15 mouse cellular contexts compared by ENCODE assay signal in genomic region chr6:125344084-125344483, GRCm38 (mm10). TPM values are rescaled to one million over a fixed set of nuclear protein-coding genes. Genes with fewer than 3 reads are reported as not detected.
A peak's percentile ranks its signal among the peaks of the same experiment; 100 is the strongest.
DNase-seq lines count a peak whose midpoint lies in the region; ATAC-seq and TF ChIP-seq lines count a peak whose summit lies in the region.
"Had no signal": no experiment of that assay in that cellular context is flagged by ENCODE, and none has a peak within 500 bp of the region (broad histone marks: within the 10 kb centered on the region; RNA-seq: fewer than 3 reads in every experiment).

No protein-coding gene starts in this region.

- H3K27ac ChIP-seq in forebrain, embryonic 10.5 days, result 0 out of 2 replicates have a peak overlapping the region, but pooled peaks have one; percentile 16
- no peak overlapping the region for H3K27ac ChIP-seq in forebrain, embryonic 11.5 days (ENCODE audit: low read depth, low read length)
- peak overlapping the region; percentile 41; the same call in 1 of the 2 replicates for H3K27ac ChIP-seq in liver, embryonic 15.5 days (replicated peaks)
- H3K27ac ChIP-seq in liver, embryonic 11.5 days (ENCODE audit: low read depth, low read length), result no peak overlapping the region
- H3K27ac ChIP-seq in small intestine, adult 2 months (ENCODE audit: insufficient read depth, low read depth, low read length), result 0 out of 2 replicates have a peak overlapping the region, but pooled peaks have one; percentile 9

- no peak for DNase-seq in forebrain, embryonic 10.5 days (ENCODE audit: extremely low spot score, low spot score)
- DNase-seq in forebrain, embryonic 11.5 days (ENCODE audit: low spot score), result no peak
- DNase-seq in liver, embryonic 11.5 days (ENCODE audit: low spot score), result no peak
- DNase-seq in kidney, postnatal 10 days, result peak; percentile 43
- DNase-seq in cerebellum, adult 9-11 months, result no peak
- DNase-seq in adrenal gland, adult 2 months, result no peak
- DNase-seq: cerebellum, adult 8-10 months; right cerebral cortex, postnatal 14 days; thymus, postnatal 25 days had no signal

- H3K4me2 ChIP-seq in forebrain, embryonic 11.5 days (ENCODE audit: low read depth, low read length, severe bottlenecking), result no peak overlapping the region
- H3K4me2 ChIP-seq in liver, embryonic 15.5 days, result no peak overlapping the region; the same call in 1 of the 2 replicates
- H3K4me2 ChIP-seq in liver, embryonic 11.5 days, result no peak overlapping the region

- TF ChIP-seq POLR2A in small intestine, adult 2 months (IDR thresholded peaks at IDR 0.05; ENCODE audit: low read depth, low read length), result no peak; the same call in 1 of the 2 replicates

- ATAC-seq in forebrain, embryonic 11.5 days (replicated peaks; ENCODE audit: low FRiP score), result no peak
- ATAC-seq in liver, embryonic 15.5 days (ENCODE audit: insufficient read depth), result no peak
- ATAC-seq in liver, embryonic 11.5 days (replicated peaks; ENCODE audit: low FRiP score), result no peak

- no peak overlapping the region for H3K9ac ChIP-seq in forebrain, embryonic 11.5 days (ENCODE audit: low read length)
- H3K9ac ChIP-seq in liver, embryonic 15.5 days, result no peak overlapping the region
- no peak overlapping the region for H3K9ac ChIP-seq in liver, embryonic 11.5 days (ENCODE audit: low read depth, low read length)

- WGBS in forebrain, embryonic 10.5 days, result 38% methylated on average over 8 of the region's 8 CpGs
- WGBS in forebrain, embryonic 11.5 days, result 43% methylated on average over 8 of the region's 8 CpGs
- WGBS in liver, embryonic 15.5 days (ENCODE audit: insufficient replicate concordance), result 58% methylated on average over 8 of the region's 8 CpGs
- WGBS in liver, embryonic 11.5 days, result 51% methylated on average over 8 of the region's 8 CpGs
- 23% methylated on average over 8 of the region's 8 CpGs for WGBS in small intestine, adult 2 months

- no peak overlapping the region for H3K4me3 ChIP-seq in forebrain, embryonic 10.5 days
- no peak overlapping the region for H3K4me3 ChIP-seq in forebrain, embryonic 11.5 days (ENCODE audit: low read depth, low read length)
- H3K4me3 ChIP-seq in liver, embryonic 15.5 days (replicated peaks), result no peak overlapping the region
- H3K4me3 ChIP-seq in liver, embryonic 11.5 days (ENCODE audit: low read depth, low read length), result no peak overlapping the region
- no peak overlapping the region for H3K4me3 ChIP-seq in small intestine, adult 2 months (ENCODE audit: low read depth, low read length)

- peaks cover 55% of the 10 kb centered on the region for H3K4me1 ChIP-seq in forebrain, embryonic 10.5 days
- peaks cover 2% of the 10 kb centered on the region; the same call in 1 of the 2 replicates for H3K4me1 ChIP-seq in forebrain, embryonic 11.5 days (replicated peaks; ENCODE audit: control insufficient read depth, insufficient read depth, low read length)
- peaks cover 51% of the 10 kb centered on the region for H3K4me1 ChIP-seq in liver, embryonic 15.5 days (replicated peaks)
- peaks cover 28% of the 10 kb centered on the region for H3K4me1 ChIP-seq in liver, embryonic 11.5 days (replicated peaks; ENCODE audit: control insufficient read depth, insufficient read depth, low read length)
- H3K4me1 ChIP-seq in small intestine, adult 2 months (ENCODE audit: control insufficient read depth, insufficient read depth, insufficient read length, low read length), result peaks cover 45% of the 10 kb centered on the region

- no peak for TF ChIP-seq CTCF in small intestine, adult 2 months (IDR thresholded peaks at IDR 0.05; ENCODE audit: extremely low read depth, insufficient read length, insufficient replicate concordance, low read depth, low read length)

- H3K9me3 ChIP-seq in forebrain, embryonic 10.5 days, result no peaks in the 10 kb centered on the region
- no peaks in the 10 kb centered on the region for H3K9me3 ChIP-seq in forebrain, embryonic 11.5 days (ENCODE audit: control insufficient read depth, low read length)
- no peaks in the 10 kb centered on the region for H3K9me3 ChIP-seq in liver, embryonic 15.5 days (replicated peaks)
- no peaks in the 10 kb centered on the region for H3K9me3 ChIP-seq in liver, embryonic 11.5 days (ENCODE audit: control insufficient read depth, low read length)

- peaks cover 26% of the 10 kb centered on the region for H3K27me3 ChIP-seq in forebrain, embryonic 10.5 days (ENCODE audit: poor library complexity, severe bottlenecking)
- H3K27me3 ChIP-seq in forebrain, embryonic 11.5 days (ENCODE audit: control insufficient read depth, insufficient read depth, low read length), result 0 out of 2 replicates have a peak, but pooled peaks cover 2% of the 10 kb centered on the region
- 0 out of 2 replicates have a peak, but pooled peaks cover 7% of the 10 kb centered on the region for H3K27me3 ChIP-seq in liver, embryonic 15.5 days
- H3K27me3 ChIP-seq in liver, embryonic 11.5 days (replicated peaks; ENCODE audit: control insufficient read depth, insufficient read depth, low read length), result no peaks in the 10 kb centered on the region
- H3K27me3 ChIP-seq in small intestine, adult 2 months (ENCODE audit: control insufficient read depth, insufficient read depth, low read length), result no peaks in the 10 kb centered on the region

- H3K36me3 ChIP-seq in forebrain, embryonic 10.5 days (replicated peaks), result no peaks in the 10 kb centered on the region
- H3K36me3 ChIP-seq in forebrain, embryonic 11.5 days (ENCODE audit: control insufficient read depth, insufficient read depth, low read length), result no peaks in the 10 kb centered on the region
- no peaks in the 10 kb centered on the region for H3K36me3 ChIP-seq in liver, embryonic 15.5 days (replicated peaks)
- H3K36me3 ChIP-seq in liver, embryonic 11.5 days (ENCODE audit: control insufficient read depth, insufficient read depth, low read length), result no peaks in the 10 kb centered on the region
- no peaks in the 10 kb centered on the region for H3K36me3 ChIP-seq in small intestine, adult 2 months (ENCODE audit: control insufficient read depth, insufficient read depth, low read length)

RNA-seq across cellular contexts. Expression of gene Tnfrsf1a, which starts 5.1 kb away (rescaled TPM):
- polyA plus RNA-seq in forebrain, embryonic 10.5 days (2016; fragmentation: Nextera tagmentation; extraction: Ambion mirVana), result 24.1 and 24.4 TPM in 2 replicates
- 24.0 and 25.9 TPM in 2 replicates for polyA plus RNA-seq in forebrain, embryonic 11.5 days (2014; fragmentation: Nextera tagmentation; extraction: Ambion mirVana)
- polyA plus RNA-seq in liver, embryonic 15.5 days (2015; fragmentation: Nextera tagmentation; extraction: Ambion mirVana), result 29.4 and 31.0 TPM in 2 replicates
- polyA plus RNA-seq in liver, embryonic 11.5 days (2014; fragmentation: Nextera tagmentation; extraction: Ambion mirVana), result 37.0 and 38.0 TPM in 2 replicates
- 90.5 and 207 TPM in 2 replicates for polyA plus RNA-seq in small intestine, adult 2 months (2012; rRNA removed)
- total RNA-seq in adrenal gland, adult 2 months (2021), result 100 to 1,000 TPM; 208 to 308 TPM
- polyA plus RNA-seq in adrenal gland, adult 2 months (2012; rRNA removed), result 284 and 368 TPM in 2 replicates

RNA-seq across cellular contexts. Expression of gene Scnn1a, which starts 23.6 kb away (rescaled TPM):
- polyA plus RNA-seq in forebrain, embryonic 10.5 days (2016; fragmentation: Nextera tagmentation; extraction: Ambion mirVana), result 0.20 and 0.30 TPM in 2 replicates
- polyA plus RNA-seq in forebrain, embryonic 11.5 days (2014; fragmentation: Nextera tagmentation; extraction: Ambion mirVana), result 0.21 and 0.28 TPM in 2 replicates
- polyA plus RNA-seq in liver, embryonic 15.5 days (2015; fragmentation: Nextera tagmentation; extraction: Ambion mirVana), result 0.64 and 0.79 TPM in 2 replicates
- 0.55 and 0.74 TPM in 2 replicates for polyA plus RNA-seq in liver, embryonic 11.5 days (2014; fragmentation: Nextera tagmentation; extraction: Ambion mirVana)
- 11.7 and 11.9 TPM in 2 replicates for polyA plus RNA-seq in small intestine, adult 2 months (2012; rRNA removed)
- 1 to 10 TPM; 1.2 to 1.7 TPM for total RNA-seq in adrenal gland, adult 2 months (2021)
- 1.9 and 2.5 TPM in 2 replicates for polyA plus RNA-seq in adrenal gland, adult 2 months (2012; rRNA removed)
- total RNA-seq: MEL had no signal

RNA-seq across cellular contexts. Expression of gene Ltbr, which starts 30.4 kb away (rescaled TPM):
- 16.1 and 17.2 TPM in 2 replicates for polyA plus RNA-seq in forebrain, embryonic 10.5 days (2016; fragmentation: Nextera tagmentation; extraction: Ambion mirVana)
- 15.6 and 16.6 TPM in 2 replicates for polyA plus RNA-seq in forebrain, embryonic 11.5 days (2014; fragmentation: Nextera tagmentation; extraction: Ambion mirVana)
- 20.6 and 25.1 TPM in 2 replicates for polyA plus RNA-seq in liver, embryonic 15.5 days (2015; fragmentation: Nextera tagmentation; extraction: Ambion mirVana)
- polyA plus RNA-seq in liver, embryonic 11.5 days (2014; fragmentation: Nextera tagmentation; extraction: Ambion mirVana), result 30.1 and 34.7 TPM in 2 replicates
- 122 and 167 TPM in 2 replicates for polyA plus RNA-seq in small intestine, adult 2 months (2012; rRNA removed)
- 10 to 100 TPM; 75.1 to 78.7 TPM for total RNA-seq in adrenal gland, adult 2 months (2021)
- polyA plus RNA-seq in adrenal gland, adult 2 months (2012; rRNA removed), result 179 and 206 TPM in 2 replicates

RNA-seq across cellular contexts. Expression of gene Plekhg6, which starts 36.5 kb away (rescaled TPM):
- 0.07 TPM in 2 replicates for polyA plus RNA-seq in forebrain, embryonic 10.5 days (2016; fragmentation: Nextera tagmentation; extraction: Ambion mirVana)
- polyA plus RNA-seq in forebrain, embryonic 11.5 days (2014; fragmentation: Nextera tagmentation; extraction: Ambion mirVana), result 0.12 and 0.19 TPM in 2 replicates
- polyA plus RNA-seq in liver, embryonic 15.5 days (2015; fragmentation: Nextera tagmentation; extraction: Ambion mirVana), result 0.70 and 0.86 TPM in 2 replicates
- 0.30 and 0.35 TPM in 2 replicates for polyA plus RNA-seq in liver, embryonic 11.5 days (2014; fragmentation: Nextera tagmentation; extraction: Ambion mirVana)
- 26.0 and 66.6 TPM in 2 replicates for polyA plus RNA-seq in small intestine, adult 2 months (2012; rRNA removed)
- under 1 TPM in 1 of 2 experiments, not detected in 1; 0.21 TPM for total RNA-seq in adrenal gland, adult 2 months (2021)
- 0.02 and 0.11 TPM in 2 replicates for polyA plus RNA-seq in adrenal gland, adult 2 months (2012; rRNA removed)
- total RNA-seq: megakaryocyte-erythroid progenitor cell, adult 5-6 weeks; MEL had no signal

RNA-seq across cellular contexts. Expression of gene Tuba3a, which starts 58.2 kb away (rescaled TPM):
- 0.12 TPM in 1 of 2 replicates, not detected in the other for polyA plus RNA-seq in forebrain, embryonic 10.5 days (2016; fragmentation: Nextera tagmentation; extraction: Ambion mirVana)
- not detected in 2 replicates for polyA plus RNA-seq in forebrain, embryonic 11.5 days (2014; fragmentation: Nextera tagmentation; extraction: Ambion mirVana)
- polyA plus RNA-seq in liver, embryonic 15.5 days (2015; fragmentation: Nextera tagmentation; extraction: Ambion mirVana), result not detected in 2 replicates
- 0.12 TPM in 1 of 2 replicates, not detected in the other for polyA plus RNA-seq in liver, embryonic 11.5 days (2014; fragmentation: Nextera tagmentation; extraction: Ambion mirVana)
- not detected in 2 replicates for polyA plus RNA-seq in small intestine, adult 2 months (2012; rRNA removed)
- not detected for total RNA-seq in adrenal gland, adult 2 months (2021)
- not detected in 2 replicates for polyA plus RNA-seq in adrenal gland, adult 2 months (2012; rRNA removed)
- total RNA-seq: adrenal gland, adult 18-20 months; gastrocnemius, postnatal 4 days; megakaryocyte-erythroid progenitor cell, adult 5-6 weeks; MEL had no signal

Comparison
In these comparisons a context has a peak if more than half of its experiments do, and no peak if none do; other contexts are left out.
1. H3K27ac ChIP-seq: peak in forebrain, embryonic 10.5 days (single experiment), liver, embryonic 15.5 days (single experiment) and small intestine, adult 2 months (single experiment); none in forebrain, embryonic 11.5 days (single experiment) and liver, embryonic 11.5 days (single experiment).